Mouse (Mus musculus) embryo, embryonic 10 days (tissue): ENCODE measurements around the gene Nfyc.

Experiments used
- DNase-seq: peaks from one replicate; pipeline ENCODE4 v3.0.0-alpha.2; 2015; ENCODE audit warnings: low spot score

Gene Nfyc

GRCm38 (mm10) chr4:120831472-120831871 lies at the start of gene Nfyc:
Gene Nfyc, minus strand, starts transcription at chr4:120831572.
- DNase-seq = no peak

- DNase-seq = peak; percentile 47
Observed at GRCm38 (mm10) chr4:120880731-120881432, 49.5 kb upstream of the Nfyc start.

- no peak for DNase-seq
Observed at GRCm38 (mm10) chr4:120879386-120879785, 48.0 kb upstream of the Nfyc start.

- no peak for DNase-seq
Observed at GRCm38 (mm10) chr4:120878728-120879127, 47.4 kb upstream of the Nfyc start.

GRCm38 (mm10) chr4:120875961-120876360 lies 44.6 kb upstream of the Nfyc start:
- DNase-seq = no peak

- DNase-seq = no peak
Observed at GRCm38 (mm10) chr4:120870262-120870748, 38.9 kb upstream of the Nfyc start.

- DNase-seq = no peak
Observed at GRCm38 (mm10) chr4:120868988-120869387, 37.6 kb upstream of the Nfyc start.

- DNase-seq = no peak
Observed at GRCm38 (mm10) chr4:120868246-120868645, 36.9 kb upstream of the Nfyc start.

- peak; percentile 92 for DNase-seq
Observed at GRCm38 (mm10) chr4:120866211-120866610, 34.8 kb upstream of the Nfyc start.

GRCm38 (mm10) chr4:120859865-120860264 lies 28.5 kb upstream of the Nfyc start:
- DNase-seq = no peak

- no peak for DNase-seq
Observed at GRCm38 (mm10) chr4:120856376-120856775, 25.0 kb upstream of the Nfyc start.

GRCm38 (mm10) chr4:120855360-120856060 lies 24.1 kb upstream of the Nfyc start:
- DNase-seq = no peak

- peak; percentile 76 for DNase-seq
Observed at GRCm38 (mm10) chr4:120854588-120855319, 23.4 kb upstream of the Nfyc start, which contains the start of gene Rims3. Gene Rims3, plus strand, starts transcription at chr4:120854816.

GRCm38 (mm10) chr4:120850946-120851345 lies 19.6 kb upstream of the Nfyc start:
- DNase-seq = peak; percentile 82

- no peak for DNase-seq
Observed at GRCm38 (mm10) chr4:120849451-120849850, 18.1 kb upstream of the Nfyc start.

GRCm38 (mm10) chr4:120848909-120849308 lies 17.5 kb upstream of the Nfyc start:
- no peak for DNase-seq

GRCm38 (mm10) chr4:120845098-120845497 lies 13.7 kb upstream of the Nfyc start:
- DNase-seq = no peak

GRCm38 (mm10) chr4:120844423-120845082 lies 13.2 kb upstream of the Nfyc start:
- no peak for DNase-seq

- no peak for DNase-seq
Observed at GRCm38 (mm10) chr4:120841342-120841741, 10.0 kb upstream of the Nfyc start.

GRCm38 (mm10) chr4:120830767-120831166 lies 605 bp downstream of the Nfyc start:
- DNase-seq = no peak

- DNase-seq = no peak
Observed at GRCm38 (mm10) chr4:120826418-120826817, 5.0 kb downstream of the Nfyc start.
